In genomic region chr16:97569426-97569825, GRCm38 (mm10) we compare ENCODE assay signal across 25 mouse cellular contexts. TPM values are rescaled to one million over a fixed set of nuclear protein-coding genes. Genes with fewer than 3 reads are reported as not detected.
DNase-seq lines count a peak whose midpoint lies in the region; ATAC-seq lines count a peak whose summit lies in the region.
"Had no signal": no experiment of that assay in that cellular context is flagged by ENCODE, and none has a peak within 500 bp of the region (broad histone marks: within the 10 kb centered on the region; RNA-seq: fewer than 3 reads in every experiment).

No protein-coding gene starts in this region.

- H3K4me1 ChIP-seq in hindbrain, embryonic 11.5 days (replicated peaks; ENCODE audit: control insufficient read depth, insufficient read depth, low read length): no peaks in the 10 kb centered on the region
- H3K4me1 ChIP-seq: embryonic facial prominence, embryonic 12.5 days; forebrain, embryonic 12.5 days; heart, embryonic 10.5 days; intestine, embryonic 15.5 days had no signal

- H3K27ac ChIP-seq in hindbrain, embryonic 11.5 days (ENCODE audit: low read depth, low read length): no peak overlapping the region
- H3K27ac ChIP-seq: embryonic facial prominence, embryonic 12.5 days; forebrain, embryonic 12.5 days; heart, embryonic 10.5 days; hindbrain, embryonic 14.5 days; intestine, embryonic 15.5 days had no signal

- WGBS in hindbrain, embryonic 11.5 days: 51% methylated on average over 1 of the region's 1 CpGs

- peak; percentile 69 to 89 for DNase-seq in adrenal gland, adult (ENCODE audit: inconsistent age in 2 of 2, low spot score in 1 of 2)
- DNase-seq in adrenal gland, postnatal 4 days (ENCODE audit: low spot score in 2 of 2): no peak
- DNase-seq in NIH3T3 (ENCODE audit: low read depth) (peak; percentile 27), liver (no peak)
- peak; percentile 47 for DNase-seq in adrenal gland, postnatal 10 days
- peak; percentile 6 for DNase-seq in brain, adult 2 months (ENCODE audit: low read depth, low spot score)
- no peak for DNase-seq in hindbrain, embryonic 11.5 days (ENCODE audit: low spot score)
- DNase-seq in spleen, adult 12 weeks (ENCODE audit: low spot score): no peak
- DNase-seq: cerebellum, adult 11 months had no signal

- no peak overlapping the region for H3K4me3 ChIP-seq in hindbrain, embryonic 11.5 days (ENCODE audit: low read depth, low read length)
- H3K4me3 ChIP-seq: embryonic facial prominence, embryonic 12.5 days; forebrain, embryonic 12.5 days; heart, embryonic 10.5 days; intestine, embryonic 15.5 days had no signal

- H3K27me3 ChIP-seq in hindbrain, embryonic 11.5 days (ENCODE audit: control insufficient read depth, insufficient read depth, low read length): no peaks in the 10 kb centered on the region
- H3K27me3 ChIP-seq: embryonic facial prominence, embryonic 12.5 days; forebrain, embryonic 12.5 days; intestine, embryonic 15.5 days had no signal

- H3K9me3 ChIP-seq in hindbrain, embryonic 11.5 days (ENCODE audit: control insufficient read depth, low read length): no peaks in the 10 kb centered on the region
- H3K9me3 ChIP-seq: embryonic facial prominence, embryonic 12.5 days; forebrain, embryonic 12.5 days; heart, embryonic 10.5 days; intestine, embryonic 15.5 days had no signal

- H3K9ac ChIP-seq in hindbrain, embryonic 11.5 days (ENCODE audit: low read depth, low read length): no peak overlapping the region
- H3K9ac ChIP-seq: embryonic facial prominence, embryonic 12.5 days; forebrain, embryonic 12.5 days; hindbrain, embryonic 14.5 days; intestine, embryonic 15.5 days had no signal

- no peak overlapping the region for H3K4me2 ChIP-seq in hindbrain, embryonic 11.5 days (replicated peaks; ENCODE audit: low read depth, low read length)
- H3K4me2 ChIP-seq: embryonic facial prominence, embryonic 12.5 days; forebrain, embryonic 12.5 days; hindbrain, embryonic 14.5 days; intestine, embryonic 15.5 days had no signal

- H3K36me3 ChIP-seq in hindbrain, embryonic 11.5 days (ENCODE audit: control insufficient read depth, insufficient read depth, low read length): no peaks in the 10 kb centered on the region
- H3K36me3 ChIP-seq: embryonic facial prominence, embryonic 12.5 days; forebrain, embryonic 12.5 days; heart, embryonic 10.5 days had no signal

- no peak for ATAC-seq in hindbrain, embryonic 11.5 days (ENCODE audit: low FRiP score)
- ATAC-seq: forebrain, embryonic 16.5 days had no signal

RNA-seq across cellular contexts. Expression of gene Tmprss2, which starts 41.6 kb away (rescaled TPM):
- total RNA-seq in adrenal gland, postnatal 4 days (2021): 10 to 100 TPM in 1 of 2 experiments, under 1 TPM in 1; 0.82 to 11.3 TPM
- total RNA-seq in adrenal gland, postnatal 10 days (2021): under 1 TPM; 0.12 to 0.90 TPM
- 0.19 and 0.39 TPM in 2 replicates for polyA plus RNA-seq in hindbrain, embryonic 11.5 days (2014; fragmentation: Nextera tagmentation; extraction: Ambion mirVana)
- total RNA-seq: common myeloid progenitor, adult 5-6 weeks; heart, postnatal 10 days; heart, postnatal 4 days; MEL had no signal
- polyA plus RNA-seq: C2C12; hindbrain, embryonic 14.5 days had no signal

RNA-seq across cellular contexts. Expression of gene Fam3b, which starts 54.8 kb away (rescaled TPM):
- not detected for total RNA-seq in adrenal gland, postnatal 4 days (2021)
- under 1 TPM in 1 of 2 experiments, not detected in 1; 0.36 TPM for total RNA-seq in adrenal gland, postnatal 10 days (2021)
- not detected in 2 replicates for polyA plus RNA-seq in hindbrain, embryonic 11.5 days (2014; fragmentation: Nextera tagmentation; extraction: Ambion mirVana)
- total RNA-seq: gastrocnemius, postnatal 4 days; heart, adult 18-20 months; heart, postnatal 10 days; heart, postnatal 4 days had no signal
- polyA plus RNA-seq: brain, embryonic 14.5 days; C2C12; embryonic facial prominence, embryonic 12.5 days; forebrain, embryonic 12.5 days; forebrain, embryonic 16.5 days; frontal cortex, adult 2 months; heart, embryonic 10.5 days; heart, embryonic 14.5 days; hindbrain, embryonic 14.5 days had no signal

Comparison
In these comparisons a context has a peak if more than half of its experiments do, and no peak if none do; other contexts are left out.
1. DNase-seq: peak in adrenal gland, adult (2 of 2), NIH3T3 (single experiment), adrenal gland, postnatal 10 days (single experiment) and brain, adult 2 months (single experiment); none in adrenal gland, postnatal 4 days (0 of 2), hindbrain, embryonic 11.5 days (single experiment), liver (single experiment) and spleen, adult 12 weeks (single experiment).